Mouse (Mus musculus): ENCODE results near the gene Stau1.

GRCm38 (mm10) chr2:166923971-166924370 is 72.1 kb downstream of the Stau1 start:
- TF ChIP-seq CTCF (IDR thresholded peaks at IDR 0.05; ENCODE audit: low read depth, low read length) (no peak), GATA1 (IDR thresholded peaks at IDR 0.05; ENCODE audit: borderline replicate concordance, low read length) (no peak), POLR2AphosphoS5 (IDR thresholded peaks at IDR 0.05; ENCODE audit: insufficient replicate concordance, low read depth, low read length) (no peak), TAL1 (conservative IDR thresholded peaks at IDR 0.05; ENCODE audit: low read depth, low read length) (no peak), GATA2 (IDR thresholded peaks at IDR 0.05; ENCODE audit: borderline replicate concordance, low read depth, low read length) (no peak)
